Mouse (Mus musculus) neural tube, embryonic 14.5 days (tissue): ENCODE results near the gene Metap1d. TPM values are rescaled to one million over a fixed set of nuclear protein-coding genes. Genes with fewer than 3 reads are reported as not detected.
A peak's percentile ranks its signal among the peaks of the same experiment; 100 is the strongest.

Experiments
- ATAC-seq: fragments of 200-750 bp; cut with Nextera tagmentation; 2 replicates; pipeline ENCODE4 v1.8.0; 2017; ENCODE audit warnings: low read depth, mild to moderate bottlenecking, moderate TSS enrichment, moderate library complexity
- H3K27ac ChIP-seq: fragments of 300-500 bp; sonication (generic); 2 replicates; pipeline ENCODE4 v1.5.1; 2014; ENCODE audit warnings: low read depth, mild to moderate bottlenecking, control low read depth, low read length, moderate library complexity, mixed read lengths
- H3K27me3 ChIP-seq: fragments of 300-500 bp; sonication (generic); 2 replicates; pipeline ENCODE4 v1.6.1; 2014; ENCODE audit warnings: low read length; ENCODE audit not compliant: control insufficient read depth, insufficient read depth
- H3K36me3 ChIP-seq: fragments of 300-500 bp; sonication (generic); 2 replicates; pipeline ENCODE4 v1.6.1; 2014; ENCODE audit warnings: low read length, mixed read lengths; ENCODE audit not compliant: control insufficient read depth, insufficient read depth
- H3K4me1 ChIP-seq: fragments of 300-500 bp; sonication (generic); 2 replicates; pipeline ENCODE4 v1.6.1; 2014; ENCODE audit warnings: low read length; ENCODE audit not compliant: control insufficient read depth, insufficient read depth
- H3K4me2 ChIP-seq: fragments of 300-500 bp; sonication (generic); 2 replicates; pipeline ENCODE4 v1.6.1; 2014; ENCODE audit warnings: mild to moderate bottlenecking, low read depth, low read length, control low read depth
- H3K4me3 ChIP-seq: fragments of 300-500 bp; sonication (generic); 2 replicates; pipeline ENCODE4 v1.5.1; 2014; ENCODE audit warnings: low read depth, low read length, control low read depth, mixed read lengths
- H3K9ac ChIP-seq: fragments of 300-500 bp; sonication (generic); replicated peaks from 2 replicates; pipeline ENCODE4 v1.6.1; 2014; ENCODE audit warnings: low read depth, mild to moderate bottlenecking, control low read depth, low read length, mixed read lengths
- H3K9me3 ChIP-seq: fragments of 300-500 bp; sonication (generic); 2 replicates; pipeline ENCODE4 v1.6.1; 2016; ENCODE audit warnings: low read length; ENCODE audit not compliant: control insufficient read depth
- WGBS: fragments of 180-500 bp; shearing (Covaris S2); extraction: QIAGEN DNeasy Blood & Tissue Kit; methylation state at CpG from one replicate; pipeline ENCODE4 v1.1.7; 2014; 5-methylcytosine and 5-hydroxymethylcytosine counted together
- polyA plus RNA-seq: library from polyadenylated mRNA; unstranded; fragments of >200 nt; fragmentation: Nextera tagmentation; extraction: Ambion mirVana; gene quantifications from 2 replicates; pipeline ENCODE4 v1.2.1, GENCODE M21; 2014

Gene Metap1d
- polyA plus RNA-seq, 1 experiment from 2014 or later, result 39.3 TPM

DNA sequence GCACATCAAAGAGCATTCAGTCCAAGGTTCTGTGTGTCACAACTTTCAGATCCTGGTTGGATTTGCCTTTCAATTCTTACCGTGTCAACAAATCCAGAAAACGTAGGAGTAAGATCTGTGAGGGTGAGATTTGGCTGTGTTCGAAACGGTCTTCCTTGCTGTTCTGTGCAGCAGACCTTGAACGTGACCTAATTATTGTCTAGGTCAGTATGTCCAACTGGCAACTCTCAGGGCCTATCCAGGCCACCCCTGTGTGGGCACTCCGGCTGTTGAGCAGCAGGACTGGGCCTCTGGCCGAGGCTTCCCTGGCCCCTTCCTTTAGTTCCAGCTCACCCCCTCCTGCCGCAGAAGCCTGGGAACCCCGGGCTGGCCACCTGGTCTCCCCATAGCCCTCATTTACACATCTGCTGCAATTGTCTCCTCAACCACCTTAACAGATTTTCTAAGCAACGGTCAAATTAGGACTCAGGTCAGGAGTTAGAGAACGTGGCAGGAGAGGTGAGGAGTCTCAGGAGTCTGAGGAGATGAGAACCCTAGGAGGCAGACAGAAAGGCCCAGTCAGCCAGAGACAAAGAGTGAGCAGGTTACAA lies 13.9 kb downstream of the Metap1d start:
- no peak overlapping the region for H3K4me3 ChIP-seq
- ATAC-seq, result no peak
- whole genome bisulfite sequencing, result 66% methylated on average over 11 of the region's 11 CpGs

DNA sequence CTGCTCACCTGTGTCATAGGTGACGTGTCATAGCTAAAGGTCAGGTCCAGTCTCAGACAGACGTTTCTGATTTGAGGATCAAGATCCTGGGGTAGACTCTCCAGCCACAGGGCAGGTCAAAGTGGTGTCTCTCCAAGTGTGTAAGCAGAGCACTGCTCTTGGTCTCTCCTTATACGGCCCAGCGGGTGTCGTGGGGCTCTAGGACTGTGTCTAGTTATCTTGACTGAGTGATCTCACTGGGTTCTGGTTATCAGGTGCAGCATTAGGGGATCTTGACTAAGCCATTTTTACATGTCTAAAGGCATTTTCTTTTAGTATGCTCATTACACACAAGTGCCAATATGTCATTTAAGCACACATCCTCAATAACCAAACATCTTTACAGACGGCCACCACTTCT lies 18.0 kb downstream of the Metap1d start:
- WGBS, result 93% methylated on average over 6 of the region's 6 CpGs
- Histone ChIP-seq H3K9me3 (no peaks in the 10 kb centered on the region), H3K4me1 (peaks cover 3% of the 10 kb centered on the region; the same call in 1 of the 2 replicates), H3K27me3 (no peaks in the 10 kb centered on the region), H3K27ac (no peak overlapping the region), H3K4me2 (no peak overlapping the region), H3K36me3 (no peaks in the 10 kb centered on the region), H3K9ac (no peak overlapping the region), H3K4me3 (no peak overlapping the region)
- no peak for ATAC-seq

More for the DNA sequence above, 13.9 kb downstream of the Metap1d start:
- H3K27ac ChIP-seq, result no peak overlapping the region
- H3K4me2 ChIP-seq, result no peak overlapping the region
- H3K9me3 ChIP-seq, result no peaks in the 10 kb centered on the region
- H3K4me1 ChIP-seq, result no peaks in the 10 kb centered on the region
- no peak overlapping the region for H3K9ac ChIP-seq
- no peaks in the 10 kb centered on the region for H3K36me3 ChIP-seq
- no peaks in the 10 kb centered on the region for H3K27me3 ChIP-seq

DNA sequence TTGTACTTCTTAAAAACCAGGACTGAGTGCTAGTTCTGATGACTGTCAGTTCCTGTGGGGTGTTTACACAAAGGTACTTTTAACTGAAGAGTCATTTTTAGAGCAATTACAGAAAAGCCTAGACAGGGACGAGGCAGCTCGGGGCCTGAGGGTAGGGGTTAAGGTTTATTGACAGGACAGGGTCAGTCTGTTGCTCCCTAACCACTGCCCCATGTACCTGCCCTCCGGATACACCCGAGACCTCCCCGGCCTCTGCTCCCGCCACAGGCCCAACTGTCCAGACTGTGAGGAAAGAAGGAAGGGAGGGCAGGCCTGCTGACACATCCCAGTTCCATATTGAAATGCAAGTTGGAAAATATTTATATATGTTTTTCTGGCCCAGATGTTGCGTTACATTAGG lies 20.8 kb downstream of the Metap1d start:
- H3K4me2 ChIP-seq, result no peak overlapping the region
- H3K4me1 ChIP-seq, result peaks cover 3% of the 10 kb centered on the region; the same call in 1 of the 2 replicates
- no peak overlapping the region for H3K27ac ChIP-seq
- no peak overlapping the region for H3K9ac ChIP-seq
- no peak for ATAC-seq
- no peaks in the 10 kb centered on the region for H3K27me3 ChIP-seq
- WGBS, result 77% methylated on average over 7 of the region's 7 CpGs
- no peaks in the 10 kb centered on the region for H3K9me3 ChIP-seq
- no peak overlapping the region for H3K4me3 ChIP-seq
- no peaks in the 10 kb centered on the region for H3K36me3 ChIP-seq

DNA sequence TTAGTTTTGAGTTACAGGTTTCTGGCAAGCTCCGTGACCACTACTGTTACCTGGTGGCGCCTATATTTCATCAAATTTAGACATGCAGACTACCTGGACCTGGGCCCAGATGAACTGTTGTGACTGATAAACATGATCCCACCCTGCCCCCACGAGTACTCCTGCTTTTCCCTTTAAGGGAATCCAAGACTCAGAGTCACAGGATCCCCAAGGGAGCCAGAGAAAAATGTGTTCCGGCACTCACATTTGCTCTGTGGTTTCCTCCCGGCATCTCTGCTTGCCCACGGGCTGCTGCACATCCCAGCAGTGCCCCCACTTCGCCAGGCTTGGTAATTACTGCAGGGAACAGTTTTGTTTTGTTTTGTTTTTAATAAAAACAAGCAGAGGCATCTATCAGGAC lies 21.3 kb downstream of the Metap1d start:
- Histone ChIP-seq H3K4me2 (no peak overlapping the region), H3K9me3 (no peaks in the 10 kb centered on the region), H3K27ac (no peak overlapping the region), H3K36me3 (no peaks in the 10 kb centered on the region), H3K4me1 (peaks cover 3% of the 10 kb centered on the region; the same call in 1 of the 2 replicates), H3K9ac (no peak overlapping the region), H3K27me3 (no peaks in the 10 kb centered on the region), H3K4me3 (no peak overlapping the region)
- WGBS, result 45% methylated on average over 7 of the region's 7 CpGs
- no peak for ATAC-seq

DNA sequence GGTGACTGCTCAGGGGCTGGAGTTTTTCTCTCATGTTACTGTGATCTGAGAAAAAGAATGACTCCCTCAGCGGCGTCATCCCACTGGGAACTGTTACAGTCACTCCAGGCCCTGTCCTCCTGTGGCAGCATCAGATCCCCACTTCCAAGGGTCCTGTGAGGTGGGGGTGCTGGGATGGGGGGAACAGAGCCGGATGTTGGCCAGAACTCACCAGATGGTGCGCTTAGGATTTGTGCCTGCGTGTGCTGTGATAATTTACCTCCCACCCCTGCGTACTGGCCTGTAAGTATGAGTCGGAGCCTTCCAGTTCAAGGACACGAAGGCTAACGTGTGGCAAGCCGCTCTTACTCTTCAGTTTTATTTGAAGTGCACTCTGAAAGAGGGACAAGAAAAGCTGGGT lies 22.2 kb downstream of the Metap1d start:
- no peaks in the 10 kb centered on the region for H3K9me3 ChIP-seq
- peaks cover 3% of the 10 kb centered on the region; the same call in 1 of the 2 replicates for H3K4me1 ChIP-seq
- H3K27ac ChIP-seq, result no peak overlapping the region
- WGBS, result 79% methylated on average over 10 of the region's 10 CpGs
- H3K4me3 ChIP-seq, result no peak overlapping the region
- H3K4me2 ChIP-seq, result no peak overlapping the region
- H3K9ac ChIP-seq, result 0 out of 2 replicates have a peak overlapping the region, but pooled peaks have one; percentile 16
- no peaks in the 10 kb centered on the region for H3K27me3 ChIP-seq
- no peak for ATAC-seq
- H3K36me3 ChIP-seq, result no peaks in the 10 kb centered on the region

DNA sequence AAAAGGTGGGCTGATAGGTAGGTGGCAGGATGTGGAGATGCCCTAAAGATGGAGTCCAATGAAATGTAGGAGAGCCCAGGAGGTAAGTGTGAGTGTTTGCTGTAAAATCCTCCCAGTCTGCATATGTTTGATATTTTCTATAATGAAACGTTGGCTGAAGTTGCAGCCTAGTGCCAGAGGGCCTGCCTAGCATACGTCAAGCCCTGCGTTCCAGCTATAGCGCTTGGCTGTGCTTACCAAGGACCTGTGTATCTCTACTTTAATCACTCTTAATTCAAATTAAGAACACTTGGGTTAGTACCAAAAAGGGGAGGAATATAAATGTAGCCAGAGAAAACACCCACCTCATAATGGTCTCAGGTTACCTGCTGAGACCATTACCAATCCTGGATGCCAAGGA lies 22.7 kb downstream of the Metap1d start:
- H3K9ac ChIP-seq, result no peak overlapping the region
- no peaks in the 10 kb centered on the region for H3K27me3 ChIP-seq
- ATAC-seq, result no peak
- no peak overlapping the region for H3K27ac ChIP-seq
- WGBS, result 88% methylated on average over 4 of the region's 4 CpGs
- no peaks in the 10 kb centered on the region for H3K9me3 ChIP-seq
- no peaks in the 10 kb centered on the region for H3K36me3 ChIP-seq
- H3K4me1 ChIP-seq, result peaks cover 3% of the 10 kb centered on the region; the same call in 1 of the 2 replicates
- H3K4me2 ChIP-seq, result no peak overlapping the region
- H3K4me3 ChIP-seq, result no peak overlapping the region

DNA sequence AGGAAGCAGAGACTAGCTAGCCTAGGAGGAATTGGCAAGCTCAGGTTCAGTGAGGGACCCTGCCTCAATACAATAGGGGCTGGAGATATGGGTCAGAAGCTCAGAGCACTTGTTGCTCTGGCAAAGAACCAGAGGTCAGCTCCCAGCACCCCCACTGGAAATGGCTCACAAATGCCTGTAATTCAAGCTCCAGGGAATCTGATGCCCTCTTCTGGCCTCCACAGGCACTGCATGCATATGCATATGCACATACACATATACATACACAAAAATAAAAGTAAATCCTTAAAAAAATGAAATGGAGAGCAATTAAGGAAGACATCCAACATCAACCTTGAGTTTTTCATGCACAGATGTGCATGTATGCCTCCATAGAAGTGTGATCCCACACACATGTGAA lies 24.7 kb downstream of the Metap1d start:
- no peak overlapping the region for H3K4me2 ChIP-seq
- H3K4me3 ChIP-seq, result no peak overlapping the region
- no peak overlapping the region for H3K9ac ChIP-seq
- H3K27ac ChIP-seq, result no peak overlapping the region
- H3K9me3 ChIP-seq, result no peaks in the 10 kb centered on the region
- H3K36me3 ChIP-seq, result no peaks in the 10 kb centered on the region
- peaks cover 3% of the 10 kb centered on the region; the same call in 1 of the 2 replicates for H3K4me1 ChIP-seq
- no peaks in the 10 kb centered on the region for H3K27me3 ChIP-seq
- no peak for ATAC-seq

DNA sequence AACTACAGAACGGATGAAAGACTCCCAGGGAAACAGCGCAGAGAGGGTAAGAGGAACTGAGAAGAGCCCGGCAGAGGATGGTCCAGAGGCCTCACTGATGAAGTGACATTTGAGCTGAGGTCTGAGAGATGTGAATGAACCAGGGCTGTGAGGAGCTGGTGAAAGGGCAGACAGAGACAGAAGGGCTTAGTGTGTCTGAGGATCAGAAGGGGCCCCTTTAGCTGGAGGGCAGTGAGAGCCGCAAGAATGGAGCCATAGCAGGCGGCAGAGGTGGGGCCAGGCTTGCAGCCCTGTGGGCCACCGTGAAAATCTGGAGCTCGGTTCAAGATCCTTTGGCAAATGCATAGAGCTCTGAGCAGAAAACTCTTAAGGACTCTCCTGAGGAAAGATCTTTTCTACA lies 26.8 kb downstream of the Metap1d start:
- Histone ChIP-seq H3K9me3 (no peaks in the 10 kb centered on the region), H3K9ac (no peak overlapping the region), H3K4me2 (no peak overlapping the region), H3K4me3 (no peak overlapping the region), H3K27ac (no peak overlapping the region), H3K27me3 (no peaks in the 10 kb centered on the region), H3K4me1 (no peaks in the 10 kb centered on the region), H3K36me3 (no peaks in the 10 kb centered on the region)
- WGBS, result 17% methylated on average over 7 of the region's 7 CpGs
- ATAC-seq, result no peak

DNA sequence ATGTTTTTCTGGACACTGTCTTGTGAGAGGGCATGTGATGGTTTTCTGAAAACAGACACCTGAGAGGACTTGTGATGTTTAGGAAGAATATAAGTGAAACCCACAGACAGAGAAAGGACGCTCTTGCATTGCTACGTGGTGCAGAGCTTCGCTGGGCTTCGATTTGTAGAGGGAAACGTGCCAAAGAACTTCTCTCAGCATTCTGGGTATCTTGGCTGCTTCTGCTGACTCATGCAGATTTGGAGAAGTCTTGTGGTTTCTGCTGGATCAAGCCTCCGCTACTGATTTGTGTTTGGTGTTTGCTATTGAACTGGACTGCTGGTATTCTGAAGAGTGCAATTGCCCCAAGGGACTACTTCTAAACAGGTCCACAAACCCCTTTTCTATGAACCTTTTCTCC lies 28.7 kb downstream of the Metap1d start:
- 84% methylated on average over 6 of the region's 6 CpGs for WGBS

More for the DNA sequence above, 28.7 kb downstream of the Metap1d start:
- H3K4me3 ChIP-seq, result no peak overlapping the region
- no peaks in the 10 kb centered on the region for H3K9me3 ChIP-seq
- H3K27ac ChIP-seq, result no peak overlapping the region
- no peak for ATAC-seq
- no peak overlapping the region for H3K4me2 ChIP-seq
- H3K27me3 ChIP-seq, result no peaks in the 10 kb centered on the region
- H3K36me3 ChIP-seq, result no peaks in the 10 kb centered on the region
- no peaks in the 10 kb centered on the region for H3K4me1 ChIP-seq
- H3K9ac ChIP-seq, result no peak overlapping the region
